In the genomic region with DNA sequence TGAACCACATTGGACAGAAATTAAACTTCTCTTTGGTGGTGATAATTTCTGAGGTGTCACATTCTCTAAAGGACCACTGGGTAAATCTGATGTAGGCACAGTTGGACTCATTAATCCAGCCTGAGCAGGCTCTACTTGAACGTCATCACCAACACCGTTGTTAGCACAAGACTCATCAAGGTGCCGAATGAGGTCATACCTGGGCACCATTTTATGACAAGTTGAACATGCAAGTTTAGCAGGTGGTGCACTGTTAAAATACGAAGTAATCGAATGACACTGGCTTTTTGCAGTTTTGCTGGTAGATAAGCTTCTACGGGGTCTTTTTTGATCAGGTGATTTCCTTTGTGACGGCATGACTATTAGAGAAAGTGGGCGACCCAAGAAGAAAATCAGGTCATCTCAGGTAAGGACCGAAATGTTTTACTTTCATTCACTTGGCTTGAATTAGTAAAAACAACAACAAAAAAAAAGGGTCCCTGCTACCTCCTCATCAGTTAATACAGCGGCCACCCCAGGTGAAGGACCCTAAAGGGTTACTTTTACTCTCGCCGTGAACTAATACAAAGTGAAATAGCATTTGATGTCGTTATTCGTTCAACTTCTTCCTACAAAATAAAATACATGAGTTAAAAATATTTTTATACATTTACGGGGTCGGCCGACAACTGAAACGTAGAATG, we compare ENCODE assay signal across 8 mouse cellular contexts. TPM values are rescaled to one million over a fixed set of nuclear protein-coding genes. Genes with fewer than 3 reads are reported as not detected.
DNase-seq lines count a peak whose midpoint lies in the region; ATAC-seq and TF ChIP-seq lines count a peak whose summit lies in the region.

No protein-coding gene starts in this region.

- H3K4me3 ChIP-seq in cerebellum, adult 2 months (replicated peaks; ENCODE audit: insufficient read depth, low read depth, low read length): peak overlapping the region; percentile 79
- H3K4me3 ChIP-seq in limb, embryonic 14.5 days (replicated peaks; ENCODE audit: low read length): peak overlapping the region; percentile 55

- peak overlapping the region; percentile 70 for H3K9ac ChIP-seq in limb, embryonic 14.5 days (ENCODE audit: low read depth, low read length, severe bottlenecking)

- TF ChIP-seq POLR2A in cerebellum, adult 2 months (IDR thresholded peaks at IDR 0.05; ENCODE audit: borderline replicate concordance, insufficient read depth, low read length): no peak
- no peak for TF ChIP-seq POLR2A in limb, embryonic 14.5 days (IDR thresholded peaks at IDR 0.05; ENCODE audit: borderline replicate concordance, extremely low read depth, insufficient read depth, insufficient read length)

- ATAC-seq in erythroid progenitor cell, adult 5-6 weeks (replicated peaks; ENCODE audit: low FRiP score, poor library complexity, severe bottlenecking): peak; percentile 47; the same call in 1 of the 2 replicates
- peak; percentile 27; the same call in 1 of the 2 replicates for ATAC-seq in limb, embryonic 14.5 days (ENCODE audit: low FRiP score, low read depth)

- H3K9me3 ChIP-seq in limb, embryonic 14.5 days (ENCODE audit: control insufficient read depth, low read length): no peaks in the 10 kb centered on the region

- H3K4me2 ChIP-seq in limb, embryonic 14.5 days (replicated peaks; ENCODE audit: low read depth, low read length, severe bottlenecking): peak overlapping the region; percentile 55

- peak overlapping the region; percentile 71 for H3K27ac ChIP-seq in cerebellum, adult 2 months (ENCODE audit: insufficient read depth, low read length)
- H3K27ac ChIP-seq in limb, embryonic 14.5 days (replicated peaks; ENCODE audit: low read depth, low read length): peak overlapping the region; percentile 94

- H3K36me3 ChIP-seq in limb, embryonic 14.5 days (ENCODE audit: control insufficient read depth, insufficient read depth, low read length): peaks cover 43% of the 10 kb centered on the region

- no peaks in the 10 kb centered on the region for H3K27me3 ChIP-seq in cerebellum, adult 2 months (ENCODE audit: control insufficient read depth, insufficient read depth, low read length)
- H3K27me3 ChIP-seq in limb, embryonic 14.5 days (ENCODE audit: control insufficient read depth, insufficient read depth, low read length): no peaks in the 10 kb centered on the region

- peaks cover 8% of the 10 kb centered on the region; the same call in 1 of the 2 replicates for H3K4me1 ChIP-seq in cerebellum, adult 2 months (ENCODE audit: control insufficient read depth, insufficient read depth, low read length)
- H3K4me1 ChIP-seq in limb, embryonic 14.5 days (ENCODE audit: control insufficient read depth, insufficient read depth, low read length): peaks cover 5% of the 10 kb centered on the region; the same call in 1 of the 2 replicates

- DNase-seq in cerebellum, adult 2 months: peak in 1 of 2 experiments; percentile 30
- DNase-seq in cerebellum, adult 9-10 months: no peak
- DNase-seq in CD4-positive, CD25-positive, alpha-beta regulatory T cell, adult 2 months (ENCODE audit: low read depth, low spot score): peak; percentile 62
- DNase-seq in limb, embryonic 14.5 days (ENCODE audit: low spot score): no peak
- DNase-seq in retina, embryonic 14.5 days (ENCODE audit: low spot score): peak; percentile 13
- DNase-seq in layer of hippocampus, adult 9-10 months (ENCODE audit: low spot score): no peak
- no peak for DNase-seq in layer of hippocampus, adult 8-10 months (ENCODE audit: low spot score in 2 of 2)

- no peak for TF ChIP-seq CTCF in cerebellum, adult 2 months (IDR thresholded peaks at IDR 0.05; ENCODE audit: borderline replicate concordance, insufficient read depth, low read depth, low read length)

- WGBS in cerebellum, adult 2 months: 6% methylated on average over 18 of the region's 18 CpGs
- WGBS in limb, embryonic 14.5 days: 8% methylated on average over 18 of the region's 18 CpGs

RNA-seq across cellular contexts. Expression of a gene that starts 0.6 kb away (rescaled TPM):
- polyA plus RNA-seq in cerebellum, adult 2 months (2012; rRNA removed): 6.8 and 7.0 TPM in 2 replicates
- 1.1 and 1.3 TPM in 2 replicates for total RNA-seq in erythroid progenitor cell, adult 5-6 weeks (2015; ENCODE audit: low replicate concordance)
- 2.1 and 3.6 TPM in 2 replicates for total RNA-seq in erythroid progenitor cell, adult 5-6 weeks (2017; ENCODE audit: low replicate concordance)
- 4.7 and 5.1 TPM in 2 replicates for polyA plus RNA-seq in limb, embryonic 14.5 days (2012; rRNA removed)
- polyA plus RNA-seq in limb, embryonic 14.5 days (2014; fragmentation: Nextera tagmentation; extraction: Ambion mirVana): 5.1 and 5.8 TPM in 2 replicates
- total RNA-seq in layer of hippocampus, adult 8-10 months (2022): 10 to 100 TPM; 12.8 to 16.6 (median 14.0) TPM

RNA-seq across cellular contexts. Expression of a gene that starts 18.8 kb away (rescaled TPM):
- polyA plus RNA-seq in cerebellum, adult 2 months (2012; rRNA removed): 12.5 and 13.0 TPM in 2 replicates
- total RNA-seq in erythroid progenitor cell, adult 5-6 weeks (2015; ENCODE audit: low replicate concordance): 26.0 and 45.8 TPM in 2 replicates
- total RNA-seq in erythroid progenitor cell, adult 5-6 weeks (2017; ENCODE audit: low replicate concordance): 13.9 and 31.8 TPM in 2 replicates
- 8.7 and 20.6 TPM in 2 replicates for polyA plus RNA-seq in limb, embryonic 14.5 days (2012; rRNA removed)
- 38.9 and 39.6 TPM in 2 replicates for polyA plus RNA-seq in limb, embryonic 14.5 days (2014; fragmentation: Nextera tagmentation; extraction: Ambion mirVana)
- total RNA-seq in layer of hippocampus, adult 8-10 months (2022): 10 to 100 TPM; 19.9 to 25.9 (median 22.9) TPM

RNA-seq across cellular contexts. Expression of a gene that starts 19.1 kb away (rescaled TPM):
- 55.6 and 59.5 TPM in 2 replicates for polyA plus RNA-seq in cerebellum, adult 2 months (2012; rRNA removed)
- 2.9 and 28.1 TPM in 2 replicates for total RNA-seq in erythroid progenitor cell, adult 5-6 weeks (2015; ENCODE audit: low replicate concordance)
- total RNA-seq in erythroid progenitor cell, adult 5-6 weeks (2017; ENCODE audit: low replicate concordance): 17.8 and 43.5 TPM in 2 replicates
- 26.9 and 37.8 TPM in 2 replicates for polyA plus RNA-seq in limb, embryonic 14.5 days (2012; rRNA removed)
- polyA plus RNA-seq in limb, embryonic 14.5 days (2014; fragmentation: Nextera tagmentation; extraction: Ambion mirVana): 62.2 and 64.8 TPM in 2 replicates
- total RNA-seq in layer of hippocampus, adult 8-10 months (2022): 10 to 100 TPM; 42.3 to 49.6 (median 44.7) TPM

Comparison
In these comparisons a context has a peak if more than half of its experiments do, and no peak if none do; other contexts are left out.
1. DNase-seq: peak in CD4-positive, CD25-positive, alpha-beta regulatory T cell, adult 2 months (single experiment) and retina, embryonic 14.5 days (single experiment); none in cerebellum, adult 9-10 months (single experiment), limb, embryonic 14.5 days (single experiment), layer of hippocampus, adult 9-10 months (single experiment) and layer of hippocampus, adult 8-10 months (0 of 2).